10 mouse cellular contexts compared by ENCODE assay signal in the genomic region with DNA sequence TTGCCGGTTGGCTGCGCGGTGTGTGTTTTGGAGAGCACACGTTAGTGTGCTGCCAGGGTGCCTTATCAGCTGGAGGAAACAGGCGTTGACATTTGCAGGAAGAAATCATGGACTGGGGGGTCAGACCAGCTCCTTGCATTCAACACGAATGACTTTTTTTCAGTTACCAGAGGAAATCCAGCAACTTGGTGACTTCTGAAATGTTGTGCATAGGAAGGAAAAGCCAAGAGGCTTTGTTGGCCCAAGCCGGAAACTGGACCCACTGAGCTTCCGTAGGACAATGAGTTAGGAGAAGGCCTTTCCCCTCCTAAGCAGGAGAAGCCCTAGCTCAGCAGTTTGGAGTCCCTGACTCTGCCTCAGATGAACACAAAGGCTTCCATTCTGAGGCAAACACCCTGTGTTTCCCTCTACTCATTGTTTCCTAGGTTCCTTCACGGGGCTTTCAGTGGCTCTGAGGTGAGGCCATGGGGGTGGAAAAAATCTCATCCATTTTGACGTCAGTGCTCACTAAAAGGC. TPM values are rescaled to one million over a fixed set of nuclear protein-coding genes. Genes with fewer than 3 reads are reported as not detected.
DNase-seq lines count a peak whose midpoint lies in the region; ATAC-seq and TF ChIP-seq lines count a peak whose summit lies in the region.
"Had no signal": no experiment of that assay in that cellular context is flagged by ENCODE, and none has a peak within 500 bp of the region (broad histone marks: within the 10 kb centered on the region; RNA-seq: fewer than 3 reads in every experiment).

No protein-coding gene starts in this region.

- ATAC-seq in lung, embryonic 14.5 days (ENCODE audit: insufficient read depth) = peak; percentile 31; the same call in 1 of the 2 replicates
- peak; percentile 47 for ATAC-seq in liver, postnatal 0 days

- H3K36me3 ChIP-seq in lung, embryonic 14.5 days (ENCODE audit: insufficient read depth) = no peaks in the 10 kb centered on the region
- H3K36me3 ChIP-seq in liver, postnatal 0 days (replicated peaks; ENCODE audit: insufficient read depth, low read length) = no peaks in the 10 kb centered on the region
- H3K36me3 ChIP-seq: limb, embryonic 12.5 days had no signal

- no peaks in the 10 kb centered on the region for H3K9me3 ChIP-seq in lung, embryonic 14.5 days (ENCODE audit: low read depth, low read length)
- H3K9me3 ChIP-seq in liver, postnatal 0 days (ENCODE audit: low read length) = no peaks in the 10 kb centered on the region
- H3K9me3 ChIP-seq: limb, embryonic 12.5 days had no signal

- no peak overlapping the region for H3K4me2 ChIP-seq in lung, embryonic 14.5 days
- H3K4me2 ChIP-seq in liver, postnatal 0 days (ENCODE audit: low read depth, low read length) = no peak overlapping the region
- H3K4me2 ChIP-seq: limb, embryonic 12.5 days had no signal

- no peak for TF ChIP-seq POLR2A in lung, adult 2 months (IDR thresholded peaks at IDR 0.05; ENCODE audit: borderline replicate concordance, extremely low read depth, low read depth, low read length)

- 52% methylated on average over 10 of the region's 10 CpGs for WGBS in lung, embryonic 14.5 days
- 38% methylated on average over 10 of the region's 10 CpGs for WGBS in lung, adult 2 months
- 36% methylated on average over 10 of the region's 10 CpGs for WGBS in liver, postnatal 0 days (ENCODE audit: insufficient replicate concordance)

- H3K4me3 ChIP-seq in lung, embryonic 14.5 days (ENCODE audit: low read depth, low read length) = no peak overlapping the region
- H3K4me3 ChIP-seq in lung, adult 2 months (replicated peaks; ENCODE audit: extremely low read depth, low read depth, low read length) = no peak overlapping the region
- no peak overlapping the region for H3K4me3 ChIP-seq in liver, postnatal 0 days (ENCODE audit: low read depth, low read length)
- H3K4me3 ChIP-seq: limb, embryonic 12.5 days; myocyte had no signal

- peak; percentile 53 for DNase-seq in lung, embryonic 14.5 days
- DNase-seq in lung, adult 2 months = no peak
- peak; percentile 48 for DNase-seq in heart, adult 8-10 months (ENCODE audit: low spot score)
- peak; percentile 27 for DNase-seq in kidney, adult 18-20 months
- no peak for DNase-seq in liver, postnatal 0 days
- DNase-seq in layer of hippocampus, adult 9-11 months = no peak
- DNase-seq in cerebellum, adult 9-10 months = no peak
- no peak for DNase-seq in right cerebral cortex, postnatal 36 days (ENCODE audit: low spot score in 2 of 2)

- H3K4me1 ChIP-seq in lung, embryonic 14.5 days (ENCODE audit: insufficient read depth) = no peaks in the 10 kb centered on the region
- H3K4me1 ChIP-seq in lung, adult 2 months (ENCODE audit: control insufficient read depth, insufficient read depth, low read length) = peaks cover 5% of the 10 kb centered on the region
- peaks cover 18% of the 10 kb centered on the region for H3K4me1 ChIP-seq in liver, postnatal 0 days (ENCODE audit: insufficient read depth)
- H3K4me1 ChIP-seq: limb, embryonic 12.5 days had no signal

- peak; percentile 36; the same call in 1 of the 2 replicates for TF ChIP-seq EP300 in liver, postnatal 0 days (IDR thresholded peaks at IDR 0.05; ENCODE audit: low read depth)

- TF ChIP-seq CTCF in lung, embryonic 14.5 days (IDR thresholded peaks at IDR 0.05; ENCODE audit: low read depth) = no peak
- TF ChIP-seq CTCF in lung, adult 2 months (IDR thresholded peaks at IDR 0.05; ENCODE audit: insufficient read depth, low read length) = no peak
- TF ChIP-seq CTCF in liver, postnatal 0 days (IDR thresholded peaks at IDR 0.05; ENCODE audit: low read depth) = no peak

- H3K27ac ChIP-seq in lung, embryonic 14.5 days (ENCODE audit: low read depth) = peak overlapping the region; percentile 32; the same call in 1 of the 2 replicates
- peak overlapping the region; percentile 44 for H3K27ac ChIP-seq in liver, postnatal 0 days (ENCODE audit: low read depth)
- H3K27ac ChIP-seq: limb, embryonic 12.5 days had no signal

- H3K9ac ChIP-seq in lung, embryonic 14.5 days = no peak overlapping the region
- H3K9ac ChIP-seq in liver, postnatal 0 days (replicated peaks) = no peak overlapping the region
- H3K9ac ChIP-seq: limb, embryonic 12.5 days had no signal

- no peaks in the 10 kb centered on the region for H3K27me3 ChIP-seq in lung, embryonic 14.5 days (ENCODE audit: insufficient read depth, low read length)
- H3K27me3 ChIP-seq in liver, postnatal 0 days (ENCODE audit: insufficient read depth, low read length) = no peaks in the 10 kb centered on the region
- H3K27me3 ChIP-seq: limb, embryonic 12.5 days had no signal

RNA-seq across cellular contexts. Expression of a gene that starts 26.5 kb away (rescaled TPM):
- 18.9 and 23.9 TPM in 2 replicates for polyA plus RNA-seq in lung, embryonic 14.5 days (2014; fragmentation: Nextera tagmentation; extraction: Ambion mirVana)
- polyA plus RNA-seq in lung, adult 2 months (2012; rRNA removed) = 21.9 and 22.6 TPM in 2 replicates
- 10 to 100 TPM; 13.3 to 14.7 (median 14.6) TPM for total RNA-seq in heart, adult 8-10 months (2022)
- 2.8 and 3.6 TPM in 2 replicates for polyA plus RNA-seq in liver, postnatal 0 days (2015; fragmentation: Nextera tagmentation; extraction: Ambion mirVana)

RNA-seq across cellular contexts. Expression of a gene that starts 41.6 kb away (rescaled TPM):
- polyA plus RNA-seq in lung, embryonic 14.5 days (2014; fragmentation: Nextera tagmentation; extraction: Ambion mirVana) = 0.35 and 0.89 TPM in 2 replicates
- 1.6 and 2.9 TPM in 2 replicates for polyA plus RNA-seq in lung, adult 2 months (2012; rRNA removed)
- total RNA-seq in heart, adult 8-10 months (2022) = 1 to 10 TPM in 2 of 4 experiments, under 1 TPM in 2; 0.69 to 1.3 (median 0.99) TPM
- 0.51 and 0.69 TPM in 2 replicates for polyA plus RNA-seq in liver, postnatal 0 days (2015; fragmentation: Nextera tagmentation; extraction: Ambion mirVana)

Comparison
In these comparisons a context has a peak if more than half of its experiments do, and no peak if none do; other contexts are left out.
1. DNase-seq: peak in lung, embryonic 14.5 days (single experiment), heart, adult 8-10 months (single experiment) and kidney, adult 18-20 months (single experiment); none in lung, adult 2 months (single experiment), liver, postnatal 0 days (single experiment), layer of hippocampus, adult 9-11 months (single experiment), cerebellum, adult 9-10 months (single experiment) and right cerebral cortex, postnatal 36 days (0 of 2).